Mouse (Mus musculus): ENCODE measurements around the gene Pelo.

The Pelo gene

GRCm38 (mm10) chr13:115096965-115097364 is 7.0 kb upstream of the Pelo start:
- DNase-seq (ENCODE audit: low spot score in 2 of 2), result no peak

DNA sequence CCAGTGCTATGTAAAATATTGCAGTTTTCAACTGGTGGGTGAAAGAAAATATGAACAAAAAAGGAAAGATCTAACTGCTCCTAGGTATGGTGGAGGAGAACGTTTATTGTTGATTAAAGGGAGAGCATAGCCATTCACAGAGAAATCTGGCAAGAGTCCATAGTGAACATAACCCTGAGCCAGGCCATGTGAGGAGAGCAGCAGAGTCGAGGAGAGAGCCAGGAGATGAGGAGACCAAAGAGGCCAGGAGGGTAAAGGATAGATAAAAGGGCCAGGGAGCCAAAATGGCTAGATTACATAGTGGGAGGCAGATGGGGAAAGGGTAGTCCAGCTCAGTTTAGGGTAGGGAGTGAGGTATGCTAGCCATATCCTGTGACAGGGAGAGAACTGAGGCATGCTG is 6.2 kb upstream of the Pelo start:
- DNase-seq (ENCODE audit: low spot score in 2 of 2), result no peak

- no peak for DNase-seq (ENCODE audit: low spot score in 2 of 2)
These were observed 5.4 kb upstream of the Pelo start for GRCm38 (mm10) chr13:115095392-115095791.

DNA sequence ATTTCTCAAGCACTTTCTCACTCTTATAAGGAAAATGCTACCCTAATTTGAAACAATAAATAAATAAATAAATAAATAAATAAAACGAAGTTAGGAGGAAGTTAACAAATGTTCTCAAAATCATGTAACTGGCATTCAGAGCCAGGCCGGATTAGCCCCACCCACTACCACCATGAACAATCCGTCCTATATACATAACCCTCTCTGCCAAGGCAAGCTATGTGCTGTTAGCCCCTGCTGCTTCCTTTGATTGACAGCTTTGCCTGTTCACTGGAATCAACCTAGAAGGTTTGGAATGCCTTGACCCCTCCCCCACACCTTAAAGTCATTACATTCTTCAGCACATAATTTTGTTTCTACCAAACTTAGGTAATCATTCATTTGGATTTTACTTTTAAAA is 1.5 kb upstream of the Pelo start:
- DNase-seq (ENCODE audit: low spot score in 2 of 2), result peak in 1 of 2 experiments; percentile 23

GRCm38 (mm10) chr13:115090977-115091445 is 1.0 kb upstream of the Pelo start:
- no peak for DNase-seq (ENCODE audit: low spot score in 2 of 2)

DNA sequence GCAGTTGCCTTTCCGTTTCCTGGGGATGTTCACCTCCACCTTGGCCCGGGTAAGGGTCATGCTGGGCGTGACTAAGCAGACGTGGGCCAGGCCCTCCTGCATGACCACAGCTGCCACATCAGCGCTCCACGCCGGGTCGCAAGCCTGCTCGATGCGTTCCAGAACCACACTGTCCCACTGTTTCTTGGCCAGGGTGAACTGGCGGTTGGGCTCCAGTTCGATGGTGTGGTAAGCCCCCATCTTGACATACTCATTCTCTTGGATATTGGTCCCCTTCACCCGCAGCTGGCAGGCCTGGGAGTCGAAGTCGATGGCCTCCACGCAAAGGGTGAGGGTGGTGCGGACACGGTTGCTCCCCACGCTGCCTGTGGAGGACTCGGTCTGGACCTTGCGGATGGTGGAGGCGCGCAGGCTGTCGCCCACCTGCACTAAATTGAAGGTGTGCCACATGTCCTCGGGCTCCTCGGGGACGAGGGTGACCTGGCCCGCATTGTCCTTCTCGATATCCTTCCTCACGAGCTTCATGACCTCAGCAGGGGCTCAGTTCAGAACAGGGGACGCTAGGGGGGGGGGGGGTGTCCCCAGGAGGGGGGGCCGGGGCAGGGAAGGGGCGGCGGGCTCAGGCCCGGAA is 476 bp downstream of the Pelo start:
- DNase-seq (ENCODE audit: low spot score in 2 of 2), result peak; percentile 46 to 48

GRCm38 (mm10) chr13:115089020-115089394 is 979 bp downstream of the Pelo start:
- no peak for DNase-seq (ENCODE audit: low spot score in 2 of 2)

- no peak for DNase-seq (ENCODE audit: low spot score in 2 of 2)
These were observed 4.0 kb downstream of the Pelo start for GRCm38 (mm10) chr13:115085974-115086373.

GRCm38 (mm10) chr13:115082339-115082738 is 7.6 kb downstream of the Pelo start:
- no peak for DNase-seq (ENCODE audit: low spot score in 2 of 2)

DNA sequence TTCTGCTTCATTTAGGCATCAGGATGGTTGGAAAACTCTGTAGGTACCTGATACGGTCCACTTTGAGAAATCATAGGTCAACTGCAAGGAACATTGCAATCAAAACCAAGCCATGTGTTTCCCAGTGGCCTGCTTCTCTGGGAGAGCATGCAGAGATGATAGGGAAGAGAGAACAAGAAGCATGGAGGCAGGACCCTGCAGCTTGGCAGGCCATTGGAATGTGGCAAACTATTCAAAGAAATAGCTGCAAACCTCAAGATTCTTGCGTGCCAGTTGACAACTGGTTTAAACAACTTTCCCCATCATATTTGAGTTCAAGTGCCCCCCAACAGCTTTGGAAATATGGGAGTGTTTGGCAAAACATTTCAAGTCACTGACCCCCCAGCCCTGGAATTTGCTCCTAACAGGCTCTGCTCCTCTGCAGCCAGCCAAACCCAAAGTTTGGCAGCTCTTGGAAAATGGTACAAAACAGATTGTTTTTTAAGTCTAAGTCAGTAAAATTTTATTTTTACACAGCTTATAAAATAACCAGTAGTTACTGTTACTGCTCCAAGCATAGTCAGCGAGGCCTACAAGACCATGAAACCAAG is 9.9 kb downstream of the Pelo start:
- no peak for DNase-seq (ENCODE audit: low spot score in 2 of 2)

DNA sequence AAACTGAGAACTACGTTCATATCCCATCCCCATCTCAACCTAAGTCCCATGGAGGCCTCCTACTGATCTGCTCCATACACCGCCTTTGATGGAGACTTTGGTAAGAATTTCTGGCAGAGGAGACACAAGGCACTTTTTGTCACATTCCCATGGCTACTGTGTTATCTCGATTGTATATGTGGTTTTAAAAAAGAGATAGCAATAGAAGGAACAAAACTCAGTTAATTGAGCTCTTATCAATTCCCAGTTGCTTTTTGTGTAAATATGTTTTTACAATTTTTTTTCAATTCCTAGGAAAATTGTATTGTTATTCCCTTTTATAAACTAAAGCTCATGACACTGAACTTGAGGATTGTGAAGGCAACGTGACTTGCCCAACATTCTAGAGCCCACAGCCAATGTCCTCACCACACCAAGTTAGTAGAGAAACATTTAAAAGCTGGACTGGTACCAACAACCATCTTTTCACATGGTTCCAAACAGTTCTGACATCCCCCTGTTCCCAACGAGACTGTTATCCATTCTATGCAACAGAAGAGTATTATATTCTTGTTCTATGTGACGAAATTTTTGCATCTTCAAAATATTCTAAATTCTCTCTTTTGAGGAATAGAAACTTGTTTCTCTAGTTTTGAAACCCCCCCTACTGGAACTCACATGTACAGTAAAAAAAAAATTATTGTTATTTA is 10.8 kb downstream of the Pelo start:
- no peak for DNase-seq (ENCODE audit: low spot score in 2 of 2)

DNA sequence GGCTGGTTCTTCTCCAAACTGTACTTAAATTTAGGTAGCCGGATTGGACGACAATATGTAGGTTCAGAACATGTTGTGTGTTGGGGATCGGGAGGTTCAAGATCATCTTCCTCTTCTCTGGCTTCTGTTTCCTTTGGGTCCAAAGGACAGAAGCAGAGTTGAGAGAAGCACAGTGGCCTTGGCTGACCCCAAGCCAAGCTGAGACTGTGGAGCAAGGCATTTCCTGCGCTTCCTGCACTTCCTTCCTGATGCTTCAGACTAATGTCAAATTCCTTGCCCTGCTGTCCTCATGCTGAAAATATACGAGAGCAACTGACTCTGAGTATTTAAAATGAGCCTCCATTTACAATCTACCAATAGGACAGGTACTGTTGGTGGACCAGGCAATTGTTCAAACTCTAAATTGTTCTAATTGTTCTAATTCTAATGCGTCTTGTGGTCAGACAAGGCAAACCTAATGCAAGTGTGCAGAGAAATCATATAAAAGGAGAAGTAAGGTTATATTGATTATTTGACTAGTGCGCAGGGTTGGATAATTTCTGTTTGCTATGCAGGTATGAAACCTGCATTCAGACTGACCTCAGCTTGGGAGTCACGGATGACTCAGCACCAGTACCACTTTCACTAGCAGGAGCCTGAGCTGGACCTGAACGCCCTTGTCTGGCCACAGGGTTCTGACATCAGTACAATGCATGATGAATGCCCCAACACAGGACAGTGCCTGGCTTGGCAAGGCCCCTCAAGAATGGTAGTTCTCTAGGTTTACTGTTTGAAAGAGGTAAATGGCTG is 12.4 kb downstream of the Pelo start:
- no peak for DNase-seq (ENCODE audit: low spot score in 2 of 2)

- DNase-seq (ENCODE audit: low spot score in 2 of 2), result no peak
These were observed 17.6 kb downstream of the Pelo start for GRCm38 (mm10) chr13:115072386-115072785.

GRCm38 (mm10) chr13:115071431-115071830 is 18.6 kb downstream of the Pelo start:
- no peak for DNase-seq (ENCODE audit: low spot score in 2 of 2)

- DNase-seq (ENCODE audit: low spot score in 2 of 2), result no peak
These were observed 22.0 kb downstream of the Pelo start for GRCm38 (mm10) chr13:115067968-115068330.

DNA sequence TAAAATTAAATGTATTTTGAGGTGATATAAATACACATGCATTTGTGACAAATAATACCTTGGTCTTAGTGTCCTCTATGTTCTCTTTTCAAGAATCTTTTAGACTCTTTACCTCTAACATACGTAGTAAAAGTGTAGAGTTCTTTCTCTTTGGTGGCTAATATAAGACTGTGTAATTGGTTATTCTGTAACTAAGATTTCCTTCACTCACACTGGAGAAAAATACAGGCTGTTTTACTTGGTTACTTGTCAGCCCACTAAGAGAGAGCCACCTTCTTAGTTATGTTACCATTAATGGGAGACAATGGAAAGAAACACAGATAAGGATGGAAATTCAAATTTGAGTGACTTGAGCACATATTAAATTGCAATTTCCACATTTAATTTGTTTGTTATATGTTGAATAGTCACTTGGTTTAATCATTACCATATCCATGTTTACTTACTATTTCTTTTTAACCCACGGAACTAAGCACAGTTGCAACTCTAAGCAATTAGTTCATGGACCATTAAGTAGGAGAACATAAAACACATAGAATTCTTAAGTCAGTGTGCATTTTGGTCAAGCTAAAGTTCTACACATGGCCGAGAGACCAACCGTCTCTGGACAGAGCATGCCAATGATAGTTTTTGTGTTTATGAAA is 22.5 kb downstream of the Pelo start:
- DNase-seq (ENCODE audit: low spot score in 2 of 2), result no peak

- no peak for DNase-seq (ENCODE audit: low spot score in 2 of 2)
These were observed 32.4 kb downstream of the Pelo start for GRCm38 (mm10) chr13:115057555-115057954.

GRCm38 (mm10) chr13:115054783-115055182 is 35.2 kb downstream of the Pelo start:
- no peak for DNase-seq (ENCODE audit: low spot score in 2 of 2)

- DNase-seq (ENCODE audit: low spot score in 2 of 2), result no peak
These were observed 37.4 kb downstream of the Pelo start for GRCm38 (mm10) chr13:115052568-115052967.

DNA sequence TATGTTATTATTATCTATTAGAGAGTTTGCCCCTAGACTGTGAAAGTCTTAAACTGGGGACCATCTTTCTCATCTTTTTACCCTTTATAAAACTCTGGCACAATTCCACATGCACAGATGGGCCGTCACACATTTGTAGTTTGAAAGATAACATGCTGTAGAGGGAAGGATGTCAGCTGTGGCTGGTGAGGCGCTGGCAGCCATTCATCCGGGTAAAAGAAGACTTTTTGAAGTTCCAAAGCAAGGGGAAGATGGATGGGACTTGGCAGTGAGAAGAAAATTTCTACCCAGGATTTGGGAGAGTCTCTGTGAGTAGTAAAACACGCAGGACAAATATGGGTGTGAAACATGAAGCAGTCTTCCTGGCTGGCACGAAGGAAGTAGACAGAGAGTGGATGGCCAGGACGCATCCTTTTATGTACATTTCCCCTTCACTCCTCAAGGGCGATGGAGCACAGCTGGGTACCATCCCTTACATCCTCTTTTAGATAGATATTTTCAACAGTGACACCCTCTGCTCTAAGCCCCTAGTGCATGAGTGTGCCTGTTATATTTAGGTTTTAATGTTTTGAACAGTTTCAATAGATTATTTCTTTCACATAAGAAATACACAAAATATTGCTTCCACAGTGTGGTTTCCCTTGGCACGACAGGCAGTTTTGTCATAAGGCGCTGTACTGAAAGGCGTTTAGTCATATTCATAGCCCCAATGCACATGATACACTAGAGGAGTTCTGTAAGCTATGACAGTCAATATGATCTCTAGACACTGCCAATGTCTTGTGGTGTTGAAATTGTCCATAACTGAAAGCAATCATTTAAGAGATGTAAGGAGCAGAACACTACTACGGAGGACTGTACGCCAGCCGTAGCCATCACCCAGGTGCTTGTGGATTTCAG is 39.1 kb downstream of the Pelo start:
- no peak for DNase-seq (ENCODE audit: low spot score in 2 of 2)

DNA sequence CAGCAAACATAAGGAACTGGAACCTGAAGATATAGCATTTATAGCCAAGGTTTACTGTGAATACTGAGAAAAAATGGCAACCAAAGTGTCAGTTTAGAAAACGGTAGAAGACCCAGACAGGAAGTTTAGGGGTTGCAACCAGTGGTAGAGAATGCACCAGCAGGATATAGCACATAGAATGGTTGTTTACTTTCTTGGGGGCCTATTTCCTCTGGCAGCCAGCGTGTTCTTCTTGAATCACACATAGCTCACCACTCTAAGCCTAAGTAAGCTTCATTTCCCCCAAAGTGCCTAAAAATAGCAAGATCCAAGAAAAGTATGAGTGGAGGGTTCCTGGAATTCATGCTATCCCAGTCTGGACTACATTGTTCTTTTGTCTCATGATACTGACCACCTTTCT is 47.3 kb downstream of the Pelo start:
- no peak for DNase-seq (ENCODE audit: low spot score in 2 of 2)
